Mouse (Mus musculus) megakaryocyte-erythroid progenitor cell, adult 5 weeks (primary cell): Measurements from ENCODE around the gene Gm26920. TPM values are rescaled to one million over a fixed set of nuclear protein-coding genes. Genes with fewer than 3 reads are reported as not detected.

Experiments
- polyA plus RNA-seq: library from polyadenylated mRNA; stranded (reverse); fragments of >175 nt; gene quantifications from 2 replicates; pipeline ENCODE4 v1.2.3, GENCODE M21; 2012

Gene Gm26920
- polyA plus RNA-seq: not detected in 2 replicates

DNA sequence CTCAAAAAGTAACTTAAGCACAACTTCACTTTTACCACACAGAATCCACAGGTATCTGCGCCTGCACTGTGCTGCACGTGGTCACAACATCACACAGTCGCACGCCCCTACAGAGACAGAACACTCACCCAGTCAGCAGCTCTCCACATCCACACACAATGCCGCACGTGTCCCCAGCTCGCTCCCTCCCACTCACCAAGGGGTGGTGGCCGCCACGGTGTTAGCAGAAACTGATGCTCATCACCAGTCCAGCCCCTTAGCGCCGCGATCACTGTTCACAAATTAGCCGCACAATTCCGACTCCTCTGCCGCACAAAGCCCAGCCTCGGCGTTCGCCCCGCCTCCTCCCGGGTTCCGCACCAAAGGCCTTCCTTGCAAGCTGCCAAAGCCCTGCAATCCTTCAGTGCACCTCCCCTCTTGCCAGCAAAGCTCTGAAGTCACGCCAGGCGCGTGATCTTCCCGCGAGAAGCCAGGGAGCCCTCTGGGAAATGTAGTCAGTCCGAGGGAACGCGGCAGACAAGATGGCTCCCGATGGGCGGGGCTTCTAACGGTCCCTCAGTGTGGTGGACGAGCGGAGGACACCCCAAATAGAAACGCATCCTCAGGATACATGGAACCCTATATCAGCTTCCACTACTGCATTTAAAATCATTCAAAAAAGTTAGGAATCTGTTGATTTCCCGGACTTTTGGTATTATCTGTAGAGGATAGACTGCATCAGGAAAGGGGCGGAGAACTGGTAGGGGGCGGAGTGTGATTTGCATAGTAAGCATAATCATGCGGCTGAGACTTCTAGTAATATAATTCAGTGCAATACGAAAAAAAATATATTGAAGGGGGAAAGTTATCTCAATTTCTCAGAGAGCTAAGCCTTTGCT is at the start of gene Gm26920, which contains the start of gene Zfp566:
Gene Gm26920, minus strand, starts transcription at position 319 of the 878 bp plus-strand sequence.
Gene Zfp566, minus strand, starts transcription at position 436 of the 878 bp plus-strand sequence.

DNA sequence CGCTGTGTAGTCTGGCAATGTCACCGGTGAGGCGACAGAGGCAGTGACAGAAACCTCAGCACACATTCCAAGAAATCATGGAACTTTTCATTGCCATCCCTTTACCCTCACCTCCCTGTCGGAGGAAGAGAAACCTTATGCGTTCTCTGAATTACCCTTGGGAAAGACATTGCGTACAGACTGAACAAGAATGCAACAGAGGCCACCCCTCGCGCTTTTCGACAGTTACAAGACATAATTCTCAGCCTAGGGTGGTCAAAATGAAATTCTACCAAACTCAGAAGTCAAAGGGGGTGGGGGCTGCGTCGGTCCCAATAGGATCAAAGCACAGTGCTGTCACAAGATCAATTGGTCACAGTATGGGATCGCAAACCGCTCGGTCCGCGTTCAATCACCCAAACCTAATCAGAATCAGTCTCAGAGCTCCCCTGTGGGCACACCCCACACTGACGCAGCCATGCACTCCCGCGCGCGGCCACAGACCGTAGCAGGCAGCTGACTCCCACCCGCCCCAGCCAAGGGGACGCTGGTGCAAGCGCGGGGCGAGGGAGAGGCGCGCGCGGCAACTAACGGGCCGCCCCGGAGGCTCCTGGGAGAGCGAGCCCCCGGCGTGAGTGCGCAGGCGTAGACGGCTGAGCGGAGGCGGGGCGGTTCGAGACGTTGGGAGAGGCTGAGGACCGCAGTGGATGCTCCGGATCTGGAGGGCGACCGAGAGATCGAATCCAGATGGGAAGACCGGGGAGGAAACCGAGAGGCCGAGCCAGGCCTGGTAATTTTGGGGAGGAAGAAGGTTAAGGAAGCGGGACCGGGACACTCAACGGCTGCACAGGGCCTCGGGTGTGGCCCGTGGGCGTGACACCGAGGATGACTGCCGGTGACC is 31.3 kb upstream of the Gm26920 start, which contains the start of gene Zfp382:
Gene Zfp382, plus strand, starts transcription at position 635 of the 880 bp plus-strand sequence.

DNA sequence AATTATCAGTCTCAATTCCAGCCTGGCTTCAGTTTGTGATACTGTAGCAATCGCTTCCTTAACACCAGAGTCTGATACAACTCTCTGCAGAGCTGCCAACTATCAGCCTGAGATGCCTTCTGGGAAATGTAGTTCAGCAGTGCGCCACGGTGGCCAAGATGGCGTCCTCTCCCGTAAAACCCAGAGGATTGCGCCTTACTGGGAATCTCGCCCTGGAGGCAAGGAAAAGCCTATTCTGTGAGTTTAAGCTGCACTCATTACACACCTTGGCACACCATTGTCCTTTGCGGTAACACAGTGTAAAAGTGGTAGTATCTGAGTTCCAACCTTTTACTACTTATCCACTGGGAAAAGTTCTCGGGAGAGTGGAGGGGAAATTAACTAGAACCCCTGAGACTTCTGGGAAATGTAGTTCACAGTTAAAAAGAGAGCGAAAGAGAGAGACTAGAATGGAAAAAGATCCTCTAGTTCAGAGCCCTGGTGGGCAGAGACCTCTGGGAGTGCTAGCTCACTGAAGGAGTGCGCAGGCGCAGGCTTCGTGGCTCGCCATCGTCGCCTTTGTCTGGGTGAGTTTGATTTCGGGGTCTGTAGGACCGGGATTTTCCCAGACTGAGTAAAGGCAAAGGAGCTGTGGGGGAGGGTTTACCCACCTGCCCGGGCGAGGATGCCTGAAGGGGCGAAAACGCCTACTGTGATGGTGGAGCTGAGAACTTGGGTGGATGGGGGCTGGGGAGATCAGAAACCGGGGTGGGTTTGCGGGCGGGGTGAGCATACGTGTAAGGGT is 4.6 kb upstream of the Gm26920 start, which contains the start of gene Zfp260:
Gene Zfp260, plus strand, starts transcription at position 132 of the 784 bp plus-strand sequence.

DNA sequence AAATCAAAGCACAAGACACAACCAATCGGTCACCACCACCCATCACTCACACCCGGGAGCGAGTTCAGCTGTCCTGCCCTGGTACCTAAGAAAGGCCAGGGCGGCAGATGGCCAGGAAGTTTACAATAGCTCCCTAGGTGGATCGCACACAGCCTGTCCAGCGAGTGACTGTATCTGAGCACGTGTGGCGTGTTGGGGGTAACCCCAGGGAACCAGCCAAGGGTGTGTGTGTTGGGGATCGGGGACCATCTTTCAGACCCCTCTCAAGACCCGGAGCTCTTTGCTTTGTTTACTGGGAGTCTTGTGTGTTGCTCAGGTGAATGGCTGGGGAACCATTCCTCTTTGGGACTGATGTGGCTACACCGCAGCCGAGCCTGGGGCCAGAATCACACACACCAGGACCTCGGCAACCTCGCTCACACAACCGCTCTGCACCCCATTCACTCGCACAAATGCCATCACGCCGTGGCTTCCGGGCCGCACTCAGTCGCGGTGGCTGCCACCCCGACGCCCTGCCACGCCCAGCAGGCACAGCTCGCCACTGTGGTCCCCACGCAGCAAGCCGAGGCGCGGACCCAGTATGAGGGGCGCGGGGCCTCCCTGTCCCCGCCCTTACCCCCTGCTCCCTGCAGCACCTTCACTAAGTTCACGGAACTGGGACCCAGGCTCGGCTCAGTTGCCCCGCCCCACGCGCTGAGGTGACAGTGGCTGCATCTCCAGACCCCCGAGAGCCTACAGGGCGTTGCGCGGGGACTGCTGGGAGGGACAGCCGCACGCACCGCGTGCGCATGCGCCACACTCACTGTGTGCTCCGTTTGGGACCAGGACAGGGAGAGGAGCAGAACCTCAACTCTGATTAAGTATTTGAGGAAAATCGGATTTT is 17.8 kb downstream of the Gm26920 start, which contains the start of gene Zfp82:
Gene Zfp82, minus strand, starts transcription at position 755 of the 883 bp plus-strand sequence.

DNA sequence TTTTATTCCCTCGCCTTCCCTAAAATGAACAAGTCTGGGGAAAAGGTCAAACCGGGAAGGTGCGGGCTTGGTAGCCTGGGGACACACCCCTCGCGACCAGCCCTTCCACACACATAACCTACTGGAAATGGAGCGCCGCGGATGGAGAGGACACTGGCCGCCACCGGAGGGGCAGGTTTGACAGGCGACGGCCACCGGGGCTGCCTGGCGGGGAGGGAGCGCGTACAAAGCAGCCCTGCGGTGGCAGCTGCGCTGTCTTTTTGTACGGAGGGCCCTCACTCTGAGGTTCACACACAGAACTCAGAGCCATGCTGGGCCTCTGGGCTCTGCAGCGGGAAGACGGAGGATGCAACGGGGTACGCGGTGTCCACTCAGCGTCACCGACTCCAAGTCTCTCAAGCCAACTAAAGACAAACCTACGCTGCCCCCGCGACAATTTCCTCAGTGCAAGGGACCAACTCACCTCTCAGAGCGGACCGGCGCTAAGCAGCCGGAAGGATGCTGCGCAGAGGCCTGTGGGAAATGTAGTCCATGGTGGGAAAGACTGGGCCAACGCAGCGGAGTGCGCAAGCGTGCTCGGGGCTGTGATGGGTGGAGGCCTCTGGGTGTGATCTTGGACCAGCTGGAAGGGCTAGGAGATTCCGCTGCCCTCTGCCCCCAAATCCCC is 39.2 kb downstream of the Gm26920 start, which contains the start of gene Zfp14:
Gene Zfp14, minus strand, starts transcription at position 499 of the 667 bp plus-strand sequence.

Other genes with a start within 250 kb of the Gm26920 start
- gene Zfp940, start 236.7 kb downstream of the Gm26920 start, polyA plus RNA-seq: 0.49 and 0.50 TPM in 2 replicates
- gene Zfp420, start 230.4 kb downstream of the Gm26920 start, polyA plus RNA-seq: 0.32 and 0.38 TPM in 2 replicates
- 0.27 and 0.28 TPM in 2 replicates for gene Zfp27, start 183.8 kb downstream of the Gm26920 start, polyA plus RNA-seq
- gene Zfp383, start 182.2 kb downstream of the Gm26920 start, polyA plus RNA-seq: 0.16 TPM in 2 replicates
- 13.4 and 15.0 TPM in 2 replicates for gene Zfp74, start 136.3 kb downstream of the Gm26920 start, polyA plus RNA-seq
- 2.6 and 3.1 TPM in 2 replicates for gene Zfp568, start 106.5 kb downstream of the Gm26920 start, polyA plus RNA-seq
- gene Zfp14, start 39.0 kb downstream of the Gm26920 start, polyA plus RNA-seq: not detected in 2 replicates
- 0.11 and 0.21 TPM in 2 replicates for gene Zfp82, start 17.5 kb downstream of the Gm26920 start, polyA plus RNA-seq
- 2.1 and 2.5 TPM in 2 replicates for gene Zfp566, start 117 bp upstream of the Gm26920 start, polyA plus RNA-seq
- gene Zfp260, start 4.4 kb upstream of the Gm26920 start, polyA plus RNA-seq: 0.36 and 0.46 TPM in 2 replicates
- gene Zfp382, start 31.5 kb upstream of the Gm26920 start, polyA plus RNA-seq: 6.9 and 11.1 TPM in 2 replicates
- 11.1 and 15.2 TPM in 2 replicates for gene Zfp146, start 79.3 kb upstream of the Gm26920 start, polyA plus RNA-seq
- 1.2 and 1.7 TPM in 2 replicates for gene Cox7a1, start 93.7 kb upstream of the Gm26920 start, polyA plus RNA-seq
- 138 TPM in 2 replicates for gene Capns1, start 108.4 kb upstream of the Gm26920 start, polyA plus RNA-seq
- gene Polr2i, start 141.5 kb upstream of the Gm26920 start, polyA plus RNA-seq: 66.8 and 89.4 TPM in 2 replicates
- 42.3 and 54.7 TPM in 2 replicates for gene Tbcb, start 141.9 kb upstream of the Gm26920 start, polyA plus RNA-seq
- 0.10 TPM in 2 replicates for gene Ovol3, start 145.3 kb upstream of the Gm26920 start, polyA plus RNA-seq
- 0.30 and 0.38 TPM in 2 replicates for gene Thap8, start 189.7 kb upstream of the Gm26920 start, polyA plus RNA-seq
- 62.9 and 71.0 TPM in 2 replicates for gene Wdr62, start 190.0 kb upstream of the Gm26920 start, polyA plus RNA-seq
- gene Clip3, start 201.3 kb upstream of the Gm26920 start, polyA plus RNA-seq: 0.36 and 0.95 TPM in 2 replicates
- gene Alkbh6, start 218.3 kb upstream of the Gm26920 start, polyA plus RNA-seq: 63.3 and 74.5 TPM in 2 replicates
- 1.6 and 2.0 TPM in 2 replicates for gene Syne4, start 224.4 kb upstream of the Gm26920 start, polyA plus RNA-seq
- gene E130208F15Rik, start 231.3 kb upstream of the Gm26920 start, polyA plus RNA-seq: 0.48 and 0.54 TPM in 2 replicates
- gene Sdhaf1, start 233.5 kb upstream of the Gm26920 start, polyA plus RNA-seq: 8.0 and 10.3 TPM in 2 replicates